Mouse (Mus musculus) embryonic fibroblast, embryonic 13.5 days (primary cell): ENCODE data around the gene Pspn.

Experiments
- CTCF ChIP-seq: IDR thresholded peaks from 2 replicates; pipeline ENCODE4 v1.5.1; 2011; ENCODE audit warnings: mild to moderate bottlenecking, control low read depth, low read length, moderate library complexity, borderline replicate concordance; ENCODE audit not compliant: insufficient read depth
- POLR2A ChIP-seq: IDR thresholded peaks from 2 replicates; pipeline ENCODE4 v1.6.1; 2011; ENCODE audit warnings: low read depth, mild to moderate bottlenecking, control low read depth, low read length, moderate library complexity

DNA sequence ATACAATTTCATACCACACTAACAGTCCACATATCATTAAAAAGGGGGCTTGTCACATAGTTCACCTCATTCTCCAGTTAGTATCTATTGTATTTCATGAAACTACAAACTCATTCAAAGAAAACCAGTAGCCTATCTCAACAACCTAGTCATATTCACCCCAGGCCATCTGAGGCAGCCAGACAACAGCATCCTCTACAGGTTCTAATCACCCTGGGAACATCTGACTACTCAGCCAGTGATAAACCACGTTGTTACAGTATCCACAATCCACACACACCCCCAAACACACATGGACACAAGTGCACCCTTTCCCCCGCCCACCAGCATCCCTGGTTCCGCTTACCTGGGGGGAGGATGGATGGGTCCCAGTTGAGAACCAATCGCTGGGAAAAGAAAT is 27.7 kb upstream of the Pspn start:
- no peak for TF ChIP-seq CTCF
- no peak for TF ChIP-seq POLR2A
